ENCODE assay signal across 8 mouse cellular contexts in the genomic region with DNA sequence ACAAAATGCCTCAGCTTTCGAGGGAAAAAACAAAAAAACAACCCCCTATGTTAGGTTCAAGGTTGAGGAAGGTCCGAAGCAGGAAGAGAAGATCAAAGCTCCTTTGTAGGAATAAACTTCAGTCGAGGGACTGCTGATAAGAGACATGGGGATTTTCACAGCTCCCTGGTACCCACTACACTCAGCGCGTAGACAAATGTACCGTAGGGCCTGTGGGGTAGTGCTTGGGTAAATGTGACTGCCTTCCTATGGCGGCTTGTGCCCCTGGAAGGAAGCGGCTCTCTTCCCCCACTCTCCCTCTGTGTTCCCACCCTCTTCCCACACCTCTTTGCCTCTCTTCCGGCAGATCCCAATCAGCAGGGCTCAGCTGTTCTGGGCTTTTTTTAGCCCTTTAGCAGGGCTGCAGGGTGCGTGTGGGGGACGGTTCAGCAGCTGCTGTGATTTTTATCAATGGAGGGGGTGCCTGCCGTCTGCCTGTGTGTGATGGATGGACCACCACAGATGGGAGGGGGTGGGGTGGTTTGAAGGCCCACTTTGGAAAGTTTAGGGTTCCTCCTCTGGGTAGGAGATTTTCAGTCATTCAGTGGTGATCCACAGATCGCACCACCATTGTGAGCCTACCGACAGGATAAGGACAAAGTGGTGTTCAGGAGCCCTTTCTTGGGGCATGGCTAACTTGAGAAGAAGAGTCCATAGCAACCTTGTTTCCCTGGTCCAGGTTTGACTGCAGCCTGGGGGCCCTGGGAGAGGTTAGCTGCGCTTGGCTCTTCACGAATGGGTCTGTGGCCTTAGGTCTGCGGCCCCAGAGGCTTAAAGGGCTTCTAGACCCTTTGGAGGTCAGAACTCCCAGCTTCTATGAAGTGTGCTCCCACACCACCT. TPM values are rescaled to one million over a fixed set of nuclear protein-coding genes. Genes with fewer than 3 reads are reported as not detected.
DNase-seq lines count a peak whose midpoint lies in the region; ATAC-seq lines count a peak whose summit lies in the region.

No protein-coding gene starts in this region.

- H3K4me1 ChIP-seq in embryonic facial prominence, embryonic 11.5 days (ENCODE audit: control insufficient read depth, insufficient read depth, low read length), result peaks cover 16% of the 10 kb centered on the region
- H3K4me1 ChIP-seq in intestine, embryonic 16.5 days (ENCODE audit: control insufficient read depth, insufficient read depth, low read length), result peaks cover 38% of the 10 kb centered on the region

- peak overlapping the region; percentile 7 for H3K4me2 ChIP-seq in embryonic facial prominence, embryonic 11.5 days (ENCODE audit: low read depth, low read length)
- H3K4me2 ChIP-seq in intestine, embryonic 16.5 days (ENCODE audit: low read depth, low read length), result no peak overlapping the region

- DNase-seq in kidney, postnatal 10 days, result peak; percentile 62
- no peak for DNase-seq in kidney, postnatal 14 days
- DNase-seq in embryonic facial prominence, embryonic 11.5 days (ENCODE audit: low spot score), result peak; percentile 74
- peak; percentile 70 for DNase-seq in mesoderm, embryonic 11.5 days (ENCODE audit: low read depth, low spot score)
- DNase-seq in thymus, postnatal 0 days (ENCODE audit: low spot score), result peak; percentile 36
- DNase-seq in spleen, postnatal 36 days (ENCODE audit: low spot score in 2 of 2), result no peak
- no peak for DNase-seq in cerebellum, postnatal 25 days

- WGBS in embryonic facial prominence, embryonic 11.5 days, result 32% methylated on average over 17 of the region's 17 CpGs
- WGBS in intestine, embryonic 16.5 days, result 24% methylated on average over 17 of the region's 17 CpGs

- ATAC-seq in embryonic facial prominence, embryonic 11.5 days (replicated peaks; ENCODE audit: insufficient number of reproducible peaks, low FRiP score, low TSS enrichment, low read depth), result 0 out of 2 replicates have a peak, but pooled peaks have one; percentile 5
- ATAC-seq in intestine, embryonic 16.5 days, result peak; percentile 29

- no peaks in the 10 kb centered on the region for H3K27me3 ChIP-seq in embryonic facial prominence, embryonic 11.5 days (ENCODE audit: control insufficient read depth, insufficient read depth, low read length)
- H3K27me3 ChIP-seq in intestine, embryonic 16.5 days (replicated peaks; ENCODE audit: control insufficient read depth, insufficient read depth, low read length), result no peaks in the 10 kb centered on the region

- no peaks in the 10 kb centered on the region for H3K9me3 ChIP-seq in embryonic facial prominence, embryonic 11.5 days (replicated peaks; ENCODE audit: control insufficient read depth, low read length)
- H3K9me3 ChIP-seq in intestine, embryonic 16.5 days (ENCODE audit: control insufficient read depth, low read length), result no peaks in the 10 kb centered on the region

- peak overlapping the region; percentile 43; the same call in 1 of the 2 replicates for H3K9ac ChIP-seq in embryonic facial prominence, embryonic 11.5 days (replicated peaks; ENCODE audit: low read length)
- H3K9ac ChIP-seq in intestine, embryonic 16.5 days (ENCODE audit: low read depth, low read length), result peak overlapping the region; percentile 30; the same call in 1 of the 2 replicates

- peak overlapping the region; percentile 97 for H3K27ac ChIP-seq in embryonic facial prominence, embryonic 11.5 days (replicated peaks; ENCODE audit: low read depth, low read length)
- H3K27ac ChIP-seq in intestine, embryonic 16.5 days (ENCODE audit: low read length), result peak overlapping the region; percentile 92

- H3K36me3 ChIP-seq in embryonic facial prominence, embryonic 11.5 days (replicated peaks; ENCODE audit: control insufficient read depth, insufficient read depth, low read depth, low read length), result no peaks in the 10 kb centered on the region
- no peaks in the 10 kb centered on the region for H3K36me3 ChIP-seq in intestine, embryonic 16.5 days (ENCODE audit: control insufficient read depth, insufficient read depth, low read length)

- no peak overlapping the region for H3K4me3 ChIP-seq in embryonic facial prominence, embryonic 11.5 days (ENCODE audit: low read depth, low read length)
- H3K4me3 ChIP-seq in intestine, embryonic 16.5 days (ENCODE audit: low read length), result no peak overlapping the region

RNA-seq across cellular contexts. Expression of gene Ccr7, which starts 7.6 kb away (rescaled TPM):
- polyA plus RNA-seq in embryonic facial prominence, embryonic 11.5 days (2014; fragmentation: Nextera tagmentation; extraction: Ambion mirVana), result 0.31 and 0.60 TPM in 2 replicates
- polyA plus RNA-seq in intestine, embryonic 16.5 days (2015; fragmentation: Nextera tagmentation; extraction: Ambion mirVana), result 0.36 and 0.64 TPM in 2 replicates
- 36.2 and 37.4 TPM in 2 replicates for polyA plus RNA-seq in thymus, postnatal 0 days (2015; fragmentation: Nextera tagmentation; extraction: Ambion mirVana)

RNA-seq across cellular contexts. Expression of gene Tns4, which starts 58.2 kb away (rescaled TPM):
- polyA plus RNA-seq in embryonic facial prominence, embryonic 11.5 days (2014; fragmentation: Nextera tagmentation; extraction: Ambion mirVana), result 0.22 and 0.86 TPM in 2 replicates
- 0.65 and 1.3 TPM in 2 replicates for polyA plus RNA-seq in intestine, embryonic 16.5 days (2015; fragmentation: Nextera tagmentation; extraction: Ambion mirVana)
- 1.4 and 1.7 TPM in 2 replicates for polyA plus RNA-seq in thymus, postnatal 0 days (2015; fragmentation: Nextera tagmentation; extraction: Ambion mirVana)

Comparison
In these comparisons a context has a peak if more than half of its experiments do, and no peak if none do; other contexts are left out.
1. DNase-seq: peak in kidney, postnatal 10 days (single experiment), embryonic facial prominence, embryonic 11.5 days (single experiment), mesoderm, embryonic 11.5 days (single experiment) and thymus, postnatal 0 days (single experiment); none in kidney, postnatal 14 days (single experiment), spleen, postnatal 36 days (0 of 2) and cerebellum, postnatal 25 days (0 of 2).
2. RNA of gene Ccr7, which starts 7.6 kb away (polyA plus RNA-seq): 36.2 to 37.4 TPM in thymus, postnatal 0 days; 0.36 to 0.64 TPM in intestine, embryonic 16.5 days and 0.31 to 0.60 TPM in embryonic facial prominence, embryonic 11.5 days; every median in the first group is over 10 times any median in the second.